Mouse (Mus musculus) midbrain, embryonic 16.5 days (tissue): ENCODE measurements around the gene Zfp511. TPM values are rescaled to one million over a fixed set of nuclear protein-coding genes. Genes with fewer than 3 reads are reported as not detected.

Experiments
- ATAC-seq: fragments of 200-750 bp; cut with Nextera tagmentation; 2 replicates; pipeline ENCODE4 v1.8.0; 2017; ENCODE audit warnings: moderate TSS enrichment
- H3K27ac ChIP-seq: fragments of 300-500 bp; sonication (generic); 2 replicates; pipeline ENCODE4 v1.5.1; 2014; ENCODE audit warnings: mild to moderate bottlenecking, low read length, mixed read lengths
- H3K27me3 ChIP-seq: fragments of 300-500 bp; sonication (generic); 2 replicates; pipeline ENCODE4 v1.6.1; 2014; ENCODE audit warnings: low read depth, low read length, mixed read lengths; ENCODE audit not compliant: control insufficient read depth, insufficient read depth
- H3K36me3 ChIP-seq: fragments of 300-500 bp; sonication (generic); 2 replicates; pipeline ENCODE4 v1.6.1; 2014; ENCODE audit warnings: mild to moderate bottlenecking, low read length, moderate library complexity, mixed read lengths; ENCODE audit not compliant: control insufficient read depth, insufficient read depth
- H3K4me1 ChIP-seq: fragments of 300-500 bp; sonication (generic); 2 replicates; pipeline ENCODE4 v1.6.1; 2014; ENCODE audit warnings: mild to moderate bottlenecking, low read length, mixed read lengths; ENCODE audit not compliant: control insufficient read depth, insufficient read depth
- H3K4me2 ChIP-seq: fragments of 300-500 bp; sonication (generic); 2 replicates; pipeline ENCODE4 v1.6.1; 2014; ENCODE audit warnings: mild to moderate bottlenecking, low read length, mixed read lengths
- H3K4me3 ChIP-seq: fragments of 300-500 bp; sonication (generic); 2 replicates; pipeline ENCODE4 v1.5.1; 2014; ENCODE audit warnings: low read depth, mild to moderate bottlenecking, low read length, moderate library complexity, mixed read lengths
- H3K9ac ChIP-seq: fragments of 300-500 bp; sonication (generic); 2 replicates; pipeline ENCODE4 v1.6.1; 2014; ENCODE audit warnings: low read depth, low read length, mixed read lengths
- H3K9me3 ChIP-seq: fragments of 300-500 bp; sonication (generic); replicated peaks from 2 replicates; pipeline ENCODE4 v1.6.1; 2014; ENCODE audit warnings: mild to moderate bottlenecking, low read length, mixed read lengths; ENCODE audit not compliant: control insufficient read depth, poor library complexity, severe bottlenecking
- WGBS: fragments of 180-500 bp; shearing (Covaris S2); extraction: QIAGEN DNeasy Blood & Tissue Kit; methylation state at CpG from one replicate; pipeline ENCODE4 v1.1.7; 2014; 5-methylcytosine and 5-hydroxymethylcytosine counted together
- polyA plus RNA-seq: library from polyadenylated mRNA; unstranded; fragments of >200 nt; fragmentation: Nextera tagmentation; extraction: Ambion mirVana; gene quantifications from 2 replicates; pipeline ENCODE4 v1.2.1, GENCODE M21; 2015

The Zfp511 gene
- polyA plus RNA-seq, 1 experiment from 2014 or later = 56.5 TPM

GRCm38 (mm10) chr7:140037171-140037555, 972 bp downstream of the Zfp511 start:
- peak; percentile 16 for ATAC-seq
- Histone ChIP-seq H3K4me1 (peaks cover 22% of the 10 kb centered on the region), H3K9me3 (no peaks in the 10 kb centered on the region), H3K36me3 (peaks cover 17% of the 10 kb centered on the region), H3K4me3 (peak overlapping the region; percentile 89), H3K9ac (peak overlapping the region; percentile 95; the same call in 1 of the 2 replicates), H3K27me3 (no peaks in the 10 kb centered on the region), H3K27ac (no peak overlapping the region), H3K4me2 (peak overlapping the region; percentile 97)
- 56% methylated on average over 3 of the region's 3 CpGs for WGBS

GRCm38 (mm10) chr7:140042728-140043127, 6.5 kb downstream of the Zfp511 start:
- no peak for ATAC-seq
- H3K27ac ChIP-seq = no peak overlapping the region
- H3K36me3 ChIP-seq = peaks cover 12% of the 10 kb centered on the region
- peaks cover 3% of the 10 kb centered on the region for H3K4me1 ChIP-seq
- H3K4me2 ChIP-seq = no peak overlapping the region
- 66% methylated on average over 3 of the region's 3 CpGs for WGBS
- H3K9me3 ChIP-seq = no peaks in the 10 kb centered on the region
- H3K27me3 ChIP-seq = peaks cover 42% of the 10 kb centered on the region
- H3K4me3 ChIP-seq = no peak overlapping the region
- no peak overlapping the region for H3K9ac ChIP-seq

GRCm38 (mm10) chr7:140045546-140045945, 9.4 kb downstream of the Zfp511 start:
- Histone ChIP-seq H3K4me2 (no peak overlapping the region), H3K27me3 (peaks cover 67% of the 10 kb centered on the region), H3K36me3 (peaks cover 6% of the 10 kb centered on the region), H3K9me3 (no peaks in the 10 kb centered on the region), H3K4me3 (no peak overlapping the region), H3K9ac (no peak overlapping the region), H3K4me1 (peaks cover 19% of the 10 kb centered on the region), H3K27ac (no peak overlapping the region)
- ATAC-seq = no peak
- 78% methylated on average over 4 of the region's 4 CpGs for WGBS

- H3K4me1 ChIP-seq = peaks cover 19% of the 10 kb centered on the region
- peak overlapping the region; percentile 56 for H3K4me2 ChIP-seq
- peaks cover 88% of the 10 kb centered on the region for H3K27me3 ChIP-seq
- H3K9ac ChIP-seq = no peak overlapping the region
- H3K27ac ChIP-seq = no peak overlapping the region
- H3K4me3 ChIP-seq = peak overlapping the region; percentile 34
- no peaks in the 10 kb centered on the region for H3K36me3 ChIP-seq
- H3K9me3 ChIP-seq = no peaks in the 10 kb centered on the region
- ATAC-seq = no peak
- under 1% methylated on average over 33 of the region's 33 CpGs for WGBS
Measured at GRCm38 (mm10) chr7:140047811-140048311, 11.7 kb downstream of the Zfp511 start.

- Histone ChIP-seq H3K9me3 (no peaks in the 10 kb centered on the region), H3K4me2 (peak within 1 kb of the TSS; percentile 65), H3K27me3 (peaks cover 89% of the 10 kb centered on the region), H3K4me3 (peak within 1 kb of the TSS; percentile 34), H3K27ac (no peak within 1 kb of the TSS), H3K4me1 (peaks cover 19% of the 10 kb centered on the region), H3K36me3 (no peaks in the 10 kb centered on the region), H3K9ac (peak within 1 kb of the TSS; percentile 50; the same call in 1 of the 2 replicates)
- under 1% methylated on average over 54 of the region's 56 CpGs for WGBS
- ATAC-seq = peak; percentile 47; the same call in 1 of the 2 replicates
Measured at GRCm38 (mm10) chr7:140048361-140049114, 12.3 kb downstream of the Zfp511 start, which contains the start of gene Msx3. Gene Msx3 (minus strand): TSS chr7:140049089.

GRCm38 (mm10) chr7:140049115-140049689, 13.0 kb downstream of the Zfp511 start:
- Histone ChIP-seq H3K4me3 (peak overlapping the region; percentile 34), H3K9ac (peak overlapping the region; percentile 50; the same call in 1 of the 2 replicates), H3K4me2 (peak overlapping the region; percentile 65), H3K27ac (no peak overlapping the region), H3K9me3 (no peaks in the 10 kb centered on the region), H3K4me1 (peaks cover 19% of the 10 kb centered on the region), H3K36me3 (no peaks in the 10 kb centered on the region), H3K27me3 (peaks cover 90% of the 10 kb centered on the region)
- peak; percentile 71 for ATAC-seq
- WGBS = 1% methylated on average over 34 of the region's 34 CpGs

- peaks cover 58% of the 10 kb centered on the region for H3K27me3 ChIP-seq
- no peak overlapping the region for H3K9ac ChIP-seq
- H3K4me3 ChIP-seq = no peak overlapping the region
- ATAC-seq = no peak
- peaks cover 16% of the 10 kb centered on the region; the same call in 1 of the 2 replicates for H3K4me1 ChIP-seq
- 85% methylated on average over 4 of the region's 4 CpGs for WGBS
- H3K36me3 ChIP-seq = no peaks in the 10 kb centered on the region
- H3K9me3 ChIP-seq = no peaks in the 10 kb centered on the region
- no peak overlapping the region for H3K27ac ChIP-seq
- no peak overlapping the region for H3K4me2 ChIP-seq
Measured at GRCm38 (mm10) chr7:140054124-140054523, 17.9 kb downstream of the Zfp511 start.

- Histone ChIP-seq H3K4me2 (peak overlapping the region; percentile 88), H3K27ac (peak overlapping the region; percentile 81), H3K9ac (peak overlapping the region; percentile 79), H3K4me1 (peaks cover 32% of the 10 kb centered on the region), H3K4me3 (peak overlapping the region; percentile 53), H3K9me3 (no peaks in the 10 kb centered on the region), H3K27me3 (peaks cover 26% of the 10 kb centered on the region), H3K36me3 (no peaks in the 10 kb centered on the region)
- 2% methylated on average over 53 of the region's 53 CpGs for WGBS
- ATAC-seq = peak; percentile 70
Measured at GRCm38 (mm10) chr7:140057413-140058407, 21.5 kb downstream of the Zfp511 start.
